Mouse (Mus musculus): ENCODE data around the gene Fnbp1l. TPM values are rescaled to one million over a fixed set of nuclear protein-coding genes. Genes with fewer than 3 reads are reported as not detected.
A peak's percentile ranks its signal among the peaks of the same experiment; 100 is the strongest.

The Fnbp1l gene
- total RNA-seq (2012; rRNA removed): 1.3 and 1.5 TPM in 2 replicates
- total RNA-seq (2014; rRNA removed): 1.9 and 2.0 TPM in 2 replicates
- polyA plus RNA-seq (2012; ENCODE audit: insufficient read length, low read depth): 2.0 TPM in 2 replicates

DNA sequence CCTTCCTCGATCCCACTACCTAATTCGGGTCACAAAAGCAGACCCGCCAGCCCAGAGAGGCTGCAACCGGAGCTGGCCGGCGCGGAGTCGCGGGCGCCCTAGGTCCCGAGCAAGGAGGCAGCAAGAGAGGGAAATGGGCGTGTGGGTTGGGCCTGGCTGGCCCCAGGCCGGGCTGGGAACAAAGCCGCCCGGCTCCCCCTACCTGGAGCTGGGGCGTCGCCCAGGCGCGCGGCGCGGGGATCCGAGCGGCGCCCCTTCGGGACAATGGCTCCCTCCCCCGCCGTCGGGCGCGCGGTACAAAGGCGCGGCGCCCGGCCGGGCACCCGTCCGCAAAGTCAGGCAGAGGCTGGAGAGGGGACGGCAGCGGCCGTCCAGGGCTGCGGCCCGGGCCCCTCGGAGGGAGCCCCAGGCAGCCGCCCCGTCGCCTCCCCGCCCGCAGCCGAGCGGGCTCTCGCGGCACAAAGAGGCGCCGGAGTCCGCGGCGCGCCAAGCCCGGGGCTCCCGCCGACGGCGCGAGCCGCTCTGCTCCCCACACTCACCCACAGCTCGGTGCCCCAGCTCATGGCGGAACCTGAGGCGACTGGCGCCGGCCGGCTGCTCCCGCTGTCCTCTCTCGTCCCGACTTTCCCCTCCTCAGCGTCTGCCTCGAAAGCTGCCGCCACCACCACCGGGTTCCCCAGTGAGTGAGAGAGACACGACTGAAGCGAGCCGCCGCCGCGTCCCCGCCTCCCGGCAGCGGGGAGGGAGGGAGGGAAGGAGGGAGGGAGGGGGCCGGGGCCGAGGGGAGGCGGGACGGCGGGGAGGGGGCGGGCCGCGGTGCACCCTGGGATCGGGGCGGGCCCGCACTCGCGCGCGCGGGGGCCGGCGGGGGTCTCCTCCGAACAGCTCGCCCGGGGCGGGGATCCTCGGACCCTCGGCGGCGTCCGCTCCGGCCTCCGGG lies at the start of gene Fnbp1l:
Fnbp1l (minus strand) TSS at position 725 of the 940 bp plus-strand sequence.
- Histone ChIP-seq H3K9ac (ENCODE audit: insufficient read depth, low read depth) (peak within 1 kb of the TSS; percentile 43; the same call in 1 of the 2 replicates), H3K9me3 (replicated peaks; ENCODE audit: low read length) (no peaks in the 10 kb centered on the region), H3K4me1 (ENCODE audit: control insufficient read depth in 1 of 2, insufficient read depth in 2 of 2) (peaks cover 0 to 4% of the 10 kb centered on the region in 2 experiments; a peak in 1 of 4 replicates), H3K27me3 (replicated peaks) (peaks cover 21% of the 10 kb centered on the region), H3K79me2 (replicated peaks; ENCODE audit: control insufficient read depth, extremely low read depth, insufficient read depth, poor library complexity, severe bottlenecking) (no peaks in the 10 kb centered on the region), H3K36me3 (replicated peaks in 1 of 2; ENCODE audit: control insufficient read depth in 1 of 2, insufficient read depth in 1 of 2, low read length in 1 of 2) (no peaks in the 10 kb centered on the region), H3K27ac (ENCODE audit: insufficient read depth, low read depth) (no peak within 1 kb of the TSS), H3K4me3 (replicated peaks in 1 of 3; ENCODE audit: low read depth in 2 of 3, low read length in 2 of 3, poor library complexity in 1 of 3) (peak within 1 kb of the TSS; percentile 56 to 67 (median 56)), H3K4me2 (ENCODE audit: insufficient read depth, low read depth, poor library complexity, severe bottlenecking) (peak within 1 kb of the TSS; percentile 44)
- DNase-seq (ENCODE audit: extremely low read depth): no peak
- no peak for TF ChIP-seq CTCF (conservative IDR thresholded peaks at IDR 0.05 in 1 of 2, IDR thresholded peaks at IDR 0.05 in 1 of 2; ENCODE audit: low read depth in 2 of 2, low read length in 2 of 2)
- no peak for TF ChIP-seq MEF2A (IDR thresholded peaks at IDR 0.05; ENCODE audit: borderline replicate concordance, low read depth, low read length)
- TF ChIP-seq ZMIZ1 (IDR thresholded peaks at IDR 0.05; ENCODE audit: low read depth, low read length): no peak
- no peak for TF ChIP-seq CHD2 (IDR thresholded peaks at IDR 0.05; ENCODE audit: low read length)
- TF ChIP-seq ZC3H11A (IDR thresholded peaks at IDR 0.05; ENCODE audit: low read depth, low read length): no peak
- TF ChIP-seq POLR2A (IDR thresholded peaks at IDR 0.05; ENCODE audit: low read depth, low read length): peak; percentile 53
- no peak for TF ChIP-seq PAX5 (IDR thresholded peaks at IDR 0.05; ENCODE audit: low read length)
- no peak for TF ChIP-seq CHD1 (IDR thresholded peaks at IDR 0.05; ENCODE audit: low read depth, low read length)
- TF ChIP-seq BHLHE40 (IDR thresholded peaks at IDR 0.05; ENCODE audit: low read depth, low read length): no peak
- no peak for TF ChIP-seq IRF4 (IDR thresholded peaks at IDR 0.05; ENCODE audit: low read depth, low read length)
- TF ChIP-seq NRF1 (IDR thresholded peaks at IDR 0.05; ENCODE audit: low read depth, low read length): no peak
- no peak for TF ChIP-seq GABPA (IDR thresholded peaks at IDR 0.05; ENCODE audit: insufficient replicate concordance, low read depth, low read length)
- no peak for TF ChIP-seq SIN3A (IDR thresholded peaks at IDR 0.05; ENCODE audit: low read length)
- 0 out of 2 replicates have a peak, but pooled peaks have one; percentile 20 for TF ChIP-seq MAZ (IDR thresholded peaks at IDR 0.05; ENCODE audit: low read depth, low read length)
- no peak for TF ChIP-seq USF1 (IDR thresholded peaks at IDR 0.05; ENCODE audit: low read depth, low read length)
- TF ChIP-seq RCOR1 (conservative IDR thresholded peaks at IDR 0.05; ENCODE audit: low read depth, low read length): no peak
- peak; percentile 49; the same call in 1 of the 2 replicates for TF ChIP-seq MXI1 (IDR thresholded peaks at IDR 0.05; ENCODE audit: low read depth, low read length)
- TF ChIP-seq UBTF (IDR thresholded peaks at IDR 0.05; ENCODE audit: low read depth, low read length): peak; percentile 77; the same call in 1 of the 2 replicates
- TF ChIP-seq E2F4 (IDR thresholded peaks at IDR 0.05; ENCODE audit: insufficient replicate concordance, low read depth, low read length): no peak
- TF ChIP-seq ELF1 (IDR thresholded peaks at IDR 0.05; ENCODE audit: low read depth, low read length): no peak
- TF ChIP-seq EP300 (IDR thresholded peaks at IDR 0.05; ENCODE audit: low read length): no peak
- TF ChIP-seq JUND (conservative IDR thresholded peaks at IDR 0.05; ENCODE audit: low read depth, low read length): no peak
- in situ Hi-C loops (cut with MboI; ENCODE audit: low pct_ligation_motif_present, low pct_unique_long_range_greater_than_20kb, low sequenced_read_pairs): loop anchor here (10.0 kb wide), 1 partner anchor 94 kb away; no protein-coding TSS in a partner anchor
- dilution Hi-C loops (cut with MboI; ENCODE audit: extremely low pct_ligation_motif_present, extremely low pct_unique_long_range_greater_than_20kb, low sequenced_read_pairs): no loop called here

All from CH12.LX (cell line).